In the genomic region with DNA sequence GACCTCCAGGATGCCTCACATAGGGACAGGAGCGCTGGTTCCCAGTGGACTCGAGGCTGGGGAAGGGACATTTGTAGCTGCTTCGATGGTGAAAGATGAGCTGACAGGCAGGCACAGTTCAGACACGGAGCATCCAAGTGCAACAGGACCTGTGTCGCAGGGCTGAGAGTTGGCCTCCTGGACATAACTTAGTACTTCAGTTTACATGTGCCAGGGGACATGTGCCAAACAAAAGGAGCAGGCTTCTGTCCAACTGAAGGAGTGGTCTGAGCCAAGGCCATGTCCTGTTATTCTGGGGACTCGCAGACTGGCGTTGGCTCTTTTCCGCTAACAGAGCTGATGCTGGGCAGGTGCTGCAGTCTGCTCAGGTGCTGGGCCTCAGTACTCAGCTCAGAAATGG, we compare ENCODE assay signal across 11 mouse cellular contexts. TPM values are rescaled to one million over a fixed set of nuclear protein-coding genes. Genes with fewer than 3 reads are reported as not detected.
DNase-seq lines count a peak whose midpoint lies in the region; TF ChIP-seq lines count a peak whose summit lies in the region.
"Had no signal": no experiment of that assay in that cellular context is flagged by ENCODE, and none has a peak within 500 bp of the region (broad histone marks: within the 10 kb centered on the region; RNA-seq: fewer than 3 reads in every experiment).

No protein-coding gene starts in this region.

- TF ChIP-seq EP300 in heart, adult 2 months (IDR thresholded peaks at IDR 0.05; ENCODE audit: insufficient read depth, low read depth, low read length): 0 out of 2 replicates have a peak, but pooled peaks have one; percentile 20

- peaks cover 2% of the 10 kb centered on the region; the same call in 1 of the 2 replicates for H3K79me2 ChIP-seq in heart, adult 2 months (replicated peaks; ENCODE audit: control insufficient read depth, insufficient read depth, low read length)

- peak; percentile 44 for DNase-seq in lung, postnatal 14 days
- no peak for DNase-seq in lung, adult 2 months
- DNase-seq in cerebellum, adult 9-11 months: peak; percentile 81
- DNase-seq in heart, adult 2 months: peak; percentile 61 to 79
- peak; percentile 89 for DNase-seq in skeletal muscle tissue, adult 2 months (ENCODE audit: low read depth, low spot score)
- no peak for DNase-seq in Muller cell, postnatal 12 days (ENCODE audit: inconsistent ontology term)
- no peak for DNase-seq in frontal cortex, postnatal 10 days (ENCODE audit: low spot score in 2 of 2)
- DNase-seq: spleen, adult 18-20 months; thymus, adult 2 months had no signal

- H3K36me3 ChIP-seq in heart, adult 2 months (ENCODE audit: control insufficient read depth, insufficient read depth, low read length): no peaks in the 10 kb centered on the region; the same call in 1 of the 2 replicates

- H3K9ac ChIP-seq in heart, adult 2 months (ENCODE audit: low read depth, low read length): no peak overlapping the region
- H3K9ac ChIP-seq: hindbrain, embryonic 12.5 days; neural tube, embryonic 15.5 days had no signal

- no peak overlapping the region for H3K4me3 ChIP-seq in lung, adult 2 months (replicated peaks; ENCODE audit: extremely low read depth, low read depth, low read length)
- H3K4me3 ChIP-seq in heart, adult 2 months: no peak overlapping the region
- H3K4me3 ChIP-seq: hindbrain, embryonic 12.5 days; neural tube, embryonic 15.5 days had no signal

- TF ChIP-seq CTCF in lung, adult 2 months (IDR thresholded peaks at IDR 0.05; ENCODE audit: insufficient read depth, low read length): no peak
- no peak for TF ChIP-seq CTCF in heart, adult 2 months (IDR thresholded peaks at IDR 0.05)

- peaks cover 6% of the 10 kb centered on the region for H3K4me1 ChIP-seq in lung, adult 2 months (ENCODE audit: control insufficient read depth, insufficient read depth, low read length)
- peaks cover 5% of the 10 kb centered on the region for H3K4me1 ChIP-seq in heart, adult 2 months (ENCODE audit: control insufficient read depth, insufficient read depth, low read length)

- no peak for TF ChIP-seq POLR2A in lung, adult 2 months (IDR thresholded peaks at IDR 0.05; ENCODE audit: borderline replicate concordance, extremely low read depth, low read depth, low read length)
- TF ChIP-seq POLR2A in heart, adult 2 months (IDR thresholded peaks at IDR 0.05; ENCODE audit: insufficient read depth, low read depth, low read length): no peak

- peak overlapping the region; percentile 9; the same call in 1 of the 2 replicates for H3K27ac ChIP-seq in heart, adult 2 months
- H3K27ac ChIP-seq: hindbrain, embryonic 12.5 days; neural tube, embryonic 15.5 days had no signal

- no peaks in the 10 kb centered on the region for H3K27me3 ChIP-seq in heart, adult 2 months (ENCODE audit: control insufficient read depth, insufficient read depth, low read length)
- H3K27me3 ChIP-seq: hindbrain, embryonic 12.5 days; neural tube, embryonic 15.5 days had no signal

- intact Hi-C loops in heart, adult 2 months (cut with DNase I): no loop called here

- 44% methylated on average over 8 of the region's 8 CpGs for WGBS in lung, adult 2 months
- WGBS in heart, adult 2 months: 18% methylated on average over 8 of the region's 8 CpGs

RNA-seq across cellular contexts. Expression of a gene that starts 6.5 kb away (rescaled TPM):
- 110 and 135 TPM in 2 replicates for polyA plus RNA-seq in lung, adult 2 months (2012; rRNA removed)
- 100 to 1,000 TPM; 205 to 233 TPM for total RNA-seq in heart, adult 2 months (2021)
- 173 and 223 TPM in 2 replicates for polyA plus RNA-seq in heart, adult 2 months (2012; rRNA removed)

RNA-seq across cellular contexts. Expression of a gene that starts 7.2 kb away (rescaled TPM):
- polyA plus RNA-seq in lung, adult 2 months (2012; rRNA removed): 34.8 and 45.0 TPM in 2 replicates
- total RNA-seq in heart, adult 2 months (2021): 10 to 100 TPM; 69.8 to 79.9 TPM
- polyA plus RNA-seq in heart, adult 2 months (2012; rRNA removed): 34.5 and 44.0 TPM in 2 replicates

RNA-seq across cellular contexts. Expression of a gene that starts 34.4 kb away (rescaled TPM):
- 62.8 and 65.4 TPM in 2 replicates for polyA plus RNA-seq in lung, adult 2 months (2012; rRNA removed)
- 10 to 100 TPM; 22.5 to 22.8 TPM for total RNA-seq in heart, adult 2 months (2021)
- polyA plus RNA-seq in heart, adult 2 months (2012; rRNA removed): 41.7 and 43.1 TPM in 2 replicates

RNA-seq across cellular contexts. Expression of a gene that starts 57.8 kb away (rescaled TPM):
- 237 and 245 TPM in 2 replicates for polyA plus RNA-seq in lung, adult 2 months (2012; rRNA removed)
- total RNA-seq in heart, adult 2 months (2021): 10 to 100 TPM; 26.7 to 29.5 TPM
- 117 and 128 TPM in 2 replicates for polyA plus RNA-seq in heart, adult 2 months (2012; rRNA removed)

RNA-seq across cellular contexts. Expression of a gene that starts 58.0 kb away (rescaled TPM):
- polyA plus RNA-seq in lung, adult 2 months (2012; rRNA removed): 17.9 and 21.8 TPM in 2 replicates
- total RNA-seq in heart, adult 2 months (2021): 10 to 100 TPM; 13.1 to 16.9 TPM
- polyA plus RNA-seq in heart, adult 2 months (2012; rRNA removed): 17.7 and 19.7 TPM in 2 replicates

Comparison
In these comparisons a context has a peak if more than half of its experiments do, and no peak if none do; other contexts are left out.
1. DNase-seq: peak in lung, postnatal 14 days (single experiment), cerebellum, adult 9-11 months (single experiment), heart, adult 2 months (2 of 2) and skeletal muscle tissue, adult 2 months (single experiment); none in lung, adult 2 months (single experiment), Muller cell, postnatal 12 days (single experiment) and frontal cortex, postnatal 10 days (0 of 2).